Mouse (Mus musculus) retina, postnatal 7 days (tissue): ENCODE measurements at regions not wholly inside any gene's neighbourhood (a gene's known extent, or its start where the extent isn't known, plus 50 kb on each side); places are given as distances from the start of the nearest gene placed in this dataset.
"Not testable (repeated sequence)": the region's sequence is repeated elsewhere in the genome, so short reads cannot be mapped to it uniquely, and the experiment has no call there.

ENCODE experiments used
- DNase-seq: peaks from one replicate; pipeline ENCODE4 v3.0.0-alpha.2; 2012; ENCODE audit warnings: low read depth, low spot score

- no peak for DNase-seq
These were observed 404.2 kb downstream of the 1190002N15Rik start for GRCm38 (mm10) chr9:94133682-94134081.

GRCm38 (mm10) chr9:94131367-94131766 lies 406.5 kb downstream of the 1190002N15Rik start:
- DNase-seq: no peak

GRCm38 (mm10) chr9:94116961-94117360 lies 420.9 kb downstream of the 1190002N15Rik start:
- DNase-seq: no peak

GRCm38 (mm10) chr9:94107701-94108100 lies 430.2 kb downstream of the 1190002N15Rik start:
- DNase-seq: not testable (repeated sequence)

- no peak for DNase-seq
These were observed 433.2 kb downstream of the 1190002N15Rik start for GRCm38 (mm10) chr9:94104669-94105068.

GRCm38 (mm10) chr9:94101958-94102357 lies 435.9 kb downstream of the 1190002N15Rik start:
- DNase-seq: no peak

GRCm38 (mm10) chr9:94094800-94095199 lies 443.1 kb downstream of the 1190002N15Rik start:
- no peak for DNase-seq

- DNase-seq: no peak
These were observed 446.1 kb downstream of the 1190002N15Rik start for GRCm38 (mm10) chr9:94091658-94092225.

GRCm38 (mm10) chr9:94089759-94090158 lies 448.1 kb downstream of the 1190002N15Rik start:
- DNase-seq: no peak

GRCm38 (mm10) chr9:94083629-94084411 lies 454.1 kb downstream of the 1190002N15Rik start:
- no peak for DNase-seq

- no peak for DNase-seq
These were observed 463.0 kb downstream of the 1190002N15Rik start for GRCm38 (mm10) chr9:94074904-94075303.

GRCm38 (mm10) chr9:94067121-94067520 lies 470.8 kb downstream of the 1190002N15Rik start:
- no peak for DNase-seq

GRCm38 (mm10) chr9:94053229-94053628 lies 484.7 kb downstream of the 1190002N15Rik start:
- DNase-seq: no peak

GRCm38 (mm10) chr9:94047845-94048244 lies 490.0 kb downstream of the 1190002N15Rik start:
- DNase-seq: no peak

GRCm38 (mm10) chr9:94045462-94046126 lies 492.3 kb downstream of the 1190002N15Rik start:
- no peak for DNase-seq

- DNase-seq: no peak
These were observed 514.1 kb downstream of the 1190002N15Rik start for GRCm38 (mm10) chr9:94023761-94024160.

- DNase-seq: no peak
These were observed 516.5 kb downstream of the 1190002N15Rik start for GRCm38 (mm10) chr9:94021293-94021903.

GRCm38 (mm10) chr9:94016747-94017487 lies 521.0 kb downstream of the 1190002N15Rik start:
- no peak for DNase-seq

- DNase-seq: no peak
These were observed 545.7 kb downstream of the 1190002N15Rik start for GRCm38 (mm10) chr9:93992216-93992615.

- no peak for DNase-seq
These were observed 546.7 kb downstream of the 1190002N15Rik start for GRCm38 (mm10) chr9:93991141-93991540.

- no peak for DNase-seq
These were observed 556.7 kb downstream of the 1190002N15Rik start for GRCm38 (mm10) chr9:93981136-93981535.
